Mouse (Mus musculus) right cerebral cortex, postnatal 36 days (tissue): ENCODE measurements around the gene Npepps.
A peak's percentile ranks its signal among the peaks of the same experiment; 100 is the strongest.
"Not testable (repeated sequence)": the region's sequence is repeated elsewhere in the genome, so short reads cannot be mapped to it uniquely, and the experiment has no call there.

ENCODE experiments used
- DNase-seq, 2 experiments: peaks; one replicate each; pipeline ENCODE4 v3.0.0; 2022; ENCODE audit warnings: low spot score in 2 of 2, mixed read lengths in 1 of 2

Npepps gene

DNA sequence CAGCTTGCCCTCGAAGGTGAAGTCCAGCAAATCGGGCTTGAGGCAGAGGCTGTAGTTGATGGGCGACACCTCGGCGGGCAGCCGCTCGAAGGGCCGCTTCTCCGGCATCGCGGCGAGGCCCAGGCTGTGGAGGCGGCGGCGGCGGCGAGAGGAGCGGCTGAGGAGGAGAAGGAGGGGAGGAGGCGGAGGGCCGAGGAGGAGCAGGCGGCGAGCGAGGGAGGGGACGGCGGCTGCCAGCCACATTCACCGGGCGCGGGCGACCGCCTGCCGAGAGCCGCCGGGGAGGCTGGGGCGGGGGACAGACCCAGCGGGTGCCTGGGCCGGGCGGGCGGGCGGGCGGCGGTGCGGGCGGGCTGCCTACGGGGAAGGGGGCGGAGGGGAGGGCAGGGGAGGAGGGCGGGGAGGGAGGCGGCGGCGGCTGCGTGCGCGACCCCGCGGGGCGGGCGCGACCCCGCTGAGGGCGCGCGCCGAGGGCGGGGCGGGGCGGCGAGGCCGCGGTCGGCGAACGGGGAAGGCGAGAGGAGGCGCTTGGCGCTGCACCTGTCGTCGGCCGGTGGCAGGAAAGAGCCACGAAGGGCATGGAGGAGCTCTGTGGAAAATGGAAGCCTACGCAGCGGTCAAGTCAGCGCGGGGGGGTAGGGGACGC lies at the start of gene Npepps:
TSS of gene Npepps (minus strand) at position 423 of the 646 bp plus-strand sequence.
- peak; percentile 40 to 43 for DNase-seq

GRCm38 (mm10) chr11:97328148-97328547 lies 47.7 kb upstream of the Npepps start:
- peak in 1 of 2 experiments; percentile 28 for DNase-seq

- no peak for DNase-seq
These were observed 44.8 kb upstream of the Npepps start for GRCm38 (mm10) chr11:97325224-97325623.

DNA sequence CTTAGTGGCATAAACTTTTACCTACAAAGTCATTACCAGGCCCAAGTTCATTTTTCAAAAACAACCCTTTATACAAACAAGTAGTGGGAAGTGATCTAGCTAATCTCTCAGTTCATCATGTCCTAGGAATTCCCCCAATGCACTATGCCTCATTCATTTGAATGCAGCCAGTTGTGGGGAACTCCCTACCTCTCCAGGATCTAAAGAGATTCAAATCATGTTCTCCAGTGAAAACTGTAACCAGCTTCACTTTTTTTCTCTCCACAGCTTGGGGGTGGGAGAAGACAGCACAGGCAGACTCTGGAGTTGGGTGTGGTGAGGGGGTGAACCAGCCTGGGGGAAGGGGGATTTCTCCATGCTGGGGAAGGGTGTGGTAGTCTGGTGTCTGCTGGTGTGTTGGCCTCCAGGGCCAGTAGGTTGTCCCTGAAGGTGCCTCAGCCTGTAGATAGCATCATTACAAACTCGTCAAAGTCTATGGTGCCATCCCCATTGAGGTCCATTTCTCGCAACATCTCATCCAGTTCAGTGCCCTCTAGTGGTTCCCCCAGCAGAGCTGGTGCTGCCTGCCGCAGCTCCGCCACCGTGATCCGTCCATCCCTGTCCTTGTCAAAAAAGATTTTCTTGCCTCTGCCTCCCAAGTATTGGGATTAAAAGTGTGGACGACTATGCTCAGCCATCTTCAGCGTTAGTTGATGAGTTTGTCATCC lies 41.6 kb upstream of the Npepps start:
- DNase-seq: not testable (repeated sequence)

DNA sequence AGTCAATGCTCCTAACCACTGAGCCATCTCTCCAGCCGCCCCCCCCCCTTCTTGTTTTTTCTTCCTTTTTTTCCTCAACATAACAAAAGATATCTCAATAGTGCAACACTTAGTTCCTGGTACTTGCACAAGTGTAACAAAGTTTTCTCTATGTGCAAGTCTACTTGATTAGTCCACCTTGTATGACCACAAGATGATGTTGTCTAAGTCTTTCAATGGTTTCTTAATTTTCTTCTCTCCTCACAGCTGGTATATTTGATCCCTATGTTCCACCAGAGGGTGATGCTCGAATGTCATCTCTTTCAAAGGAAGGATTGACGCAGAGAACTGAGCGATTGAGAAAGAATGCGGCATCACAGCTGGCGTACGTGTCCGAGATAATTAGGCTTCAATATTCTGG lies 40.8 kb upstream of the Npepps start:
- DNase-seq: no peak

DNA sequence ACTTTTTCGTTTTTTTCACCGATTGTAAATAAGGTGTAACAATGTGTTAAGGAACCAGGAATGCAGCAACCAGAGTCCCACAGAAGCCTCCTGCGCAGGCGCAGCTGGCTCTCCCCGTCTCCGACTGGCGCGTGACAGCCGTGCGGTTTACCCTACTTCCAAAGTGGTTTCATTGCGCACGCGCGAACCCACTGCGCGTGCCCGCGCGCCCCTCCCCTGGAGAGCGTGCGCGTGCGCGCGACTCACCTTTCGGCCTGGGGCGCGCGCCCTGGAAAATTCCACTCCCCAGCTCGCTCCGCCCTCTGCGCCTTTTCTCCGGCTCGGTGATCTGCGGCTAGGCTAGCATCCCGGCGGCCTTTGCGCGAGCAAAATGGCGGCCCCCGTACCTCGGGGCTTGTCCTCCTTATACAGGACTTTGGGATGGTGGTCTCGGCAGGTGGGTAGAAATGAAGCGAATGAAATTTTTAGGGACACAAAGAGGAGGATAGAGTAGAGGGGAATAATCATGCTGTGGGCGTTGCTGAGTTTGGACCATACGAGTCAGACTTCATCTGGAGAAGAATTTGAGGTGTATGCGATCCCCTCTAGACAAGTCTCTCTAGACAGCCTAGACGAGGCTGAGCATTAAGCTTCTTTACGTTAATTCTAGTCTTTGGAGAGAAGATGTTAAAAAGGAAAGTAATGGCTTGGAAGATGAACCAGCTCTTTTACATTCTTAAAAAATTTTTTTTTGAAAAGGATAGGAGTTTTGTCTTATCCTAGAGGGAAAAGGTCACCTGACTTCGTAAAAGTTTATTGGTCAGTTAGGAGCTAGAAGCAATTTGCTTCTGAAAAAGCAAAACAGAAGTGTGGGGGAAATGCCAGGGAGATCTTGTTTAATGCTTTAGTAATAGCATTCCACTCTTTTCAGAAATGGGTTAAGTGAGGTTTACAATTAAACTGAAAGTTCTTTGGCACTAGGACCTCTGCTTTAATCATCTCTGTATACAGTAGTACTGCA lies 35.4 kb upstream of the Npepps start, which contains the start of gene Mrpl45:
TSS of gene Mrpl45 (plus strand) at position 213 of the 1,000 bp plus-strand sequence.
- peak; percentile 97 to 98 for DNase-seq

- DNase-seq: no peak
These were observed 34.5 kb upstream of the Npepps start for GRCm38 (mm10) chr11:97314751-97315503.

DNA sequence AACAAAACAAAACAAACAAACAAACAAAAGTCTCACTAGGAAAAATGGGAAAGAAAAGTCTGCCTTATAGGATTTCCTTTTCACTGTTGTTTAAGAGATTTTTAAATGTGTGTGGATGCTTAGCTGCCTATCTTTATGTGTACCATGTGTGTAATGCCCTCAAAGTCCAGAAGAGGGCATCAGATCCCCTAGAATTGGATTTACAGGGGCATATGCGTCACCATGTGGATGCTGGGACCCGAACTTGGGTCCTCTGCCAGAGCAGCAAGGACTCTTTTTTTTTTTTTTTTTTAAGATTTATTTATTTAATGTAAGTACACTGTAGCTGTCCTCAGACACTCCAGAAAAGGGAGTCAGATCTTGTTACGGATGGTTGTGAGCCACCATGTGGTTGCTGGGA lies 33.7 kb upstream of the Npepps start:
- DNase-seq: no peak

GRCm38 (mm10) chr11:97312871-97313270 lies 32.4 kb upstream of the Npepps start:
- DNase-seq: not testable (repeated sequence)

DNA sequence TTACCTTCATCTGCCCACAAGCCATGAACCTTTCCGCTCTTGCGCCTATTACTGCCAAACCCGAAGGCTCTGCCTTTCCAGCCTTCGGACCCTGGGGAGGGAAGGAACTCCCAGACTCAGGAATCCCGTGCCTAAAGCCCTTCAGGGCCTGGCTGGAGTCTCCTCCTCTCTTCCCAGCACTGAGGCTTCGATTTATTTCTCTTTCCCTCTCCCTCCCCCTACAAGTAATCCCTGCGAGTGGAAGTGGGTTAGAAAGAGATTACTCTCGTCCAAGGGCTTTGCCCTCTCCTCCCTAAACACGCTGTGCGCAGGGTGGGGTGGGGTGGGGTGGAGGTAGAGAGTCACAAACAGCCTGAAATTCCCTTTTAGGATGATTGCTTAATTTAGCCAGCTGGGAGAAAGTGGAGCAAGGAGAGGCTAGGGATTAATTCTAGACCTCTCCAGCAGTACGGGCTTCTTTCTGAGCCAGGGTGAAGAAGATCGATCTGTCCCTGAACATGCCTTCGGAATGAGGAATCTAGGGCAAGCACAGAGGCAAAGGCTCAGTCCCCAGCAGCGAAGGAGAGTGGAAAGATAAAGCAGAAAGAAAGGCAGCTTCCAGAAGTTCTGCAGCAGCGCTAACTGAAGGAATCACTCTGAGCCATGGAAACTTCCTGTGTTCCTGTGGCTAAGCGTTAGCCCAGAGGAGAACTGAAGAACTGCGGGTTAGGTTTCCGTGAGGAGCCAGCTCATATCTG lies 30.6 kb upstream of the Npepps start:
- no peak for DNase-seq

GRCm38 (mm10) chr11:97309911-97310571 lies 29.6 kb upstream of the Npepps start:
- peak; percentile 54 to 66 for DNase-seq

- DNase-seq: no peak
These were observed 29.0 kb upstream of the Npepps start for GRCm38 (mm10) chr11:97309451-97309836.

DNA sequence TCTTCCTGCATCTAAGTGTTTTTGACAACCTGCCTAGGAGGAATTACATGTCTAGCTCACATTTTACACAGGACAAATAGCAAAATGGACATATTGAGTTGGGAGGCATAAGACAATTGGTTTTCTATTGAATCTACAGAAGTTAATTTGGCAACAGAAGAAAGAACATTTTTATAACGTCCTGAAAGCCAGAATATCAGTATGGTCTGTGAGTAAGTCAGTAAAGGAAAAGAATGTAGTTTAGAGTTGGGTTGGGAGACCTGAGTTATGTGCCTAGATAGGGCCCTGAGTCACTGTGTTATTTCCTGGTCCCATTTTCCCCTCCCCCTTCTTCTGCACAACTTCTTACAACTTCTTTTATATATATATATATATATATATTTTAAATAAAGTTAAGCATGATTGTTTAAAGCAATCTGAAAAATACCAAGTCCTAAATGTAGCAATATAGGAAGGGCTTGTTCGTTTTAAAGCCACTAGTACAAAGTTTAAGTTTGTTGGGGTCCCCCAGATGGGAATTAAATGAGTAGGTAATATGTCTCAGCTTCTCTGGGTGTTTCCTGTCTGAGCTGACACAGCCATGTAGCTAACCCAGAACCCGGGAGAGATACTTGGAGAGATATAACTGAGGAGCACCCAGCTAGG lies 28.5 kb upstream of the Npepps start:
- DNase-seq: no peak

GRCm38 (mm10) chr11:97307294-97308069 lies 27.0 kb upstream of the Npepps start:
- DNase-seq: no peak

DNA sequence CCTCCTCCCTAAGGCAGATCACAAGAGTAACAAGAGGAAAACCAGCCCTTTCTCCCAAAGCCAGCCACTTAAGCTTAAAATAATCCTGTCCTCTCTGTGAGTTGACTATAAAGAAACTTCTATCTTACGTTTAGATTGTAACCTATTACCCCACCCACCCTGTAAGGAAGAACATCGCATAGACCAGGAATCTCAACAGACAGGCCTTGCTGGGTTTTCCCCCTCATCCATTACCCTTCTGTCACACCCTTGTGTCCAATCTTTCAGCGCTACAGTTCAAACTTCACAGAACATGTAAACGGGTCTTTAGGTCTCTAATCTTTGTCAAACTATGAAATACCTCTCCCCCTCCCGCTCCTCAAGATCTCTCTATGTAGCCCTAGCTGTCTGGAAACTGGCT lies 24.2 kb upstream of the Npepps start:
- no peak for DNase-seq

DNA sequence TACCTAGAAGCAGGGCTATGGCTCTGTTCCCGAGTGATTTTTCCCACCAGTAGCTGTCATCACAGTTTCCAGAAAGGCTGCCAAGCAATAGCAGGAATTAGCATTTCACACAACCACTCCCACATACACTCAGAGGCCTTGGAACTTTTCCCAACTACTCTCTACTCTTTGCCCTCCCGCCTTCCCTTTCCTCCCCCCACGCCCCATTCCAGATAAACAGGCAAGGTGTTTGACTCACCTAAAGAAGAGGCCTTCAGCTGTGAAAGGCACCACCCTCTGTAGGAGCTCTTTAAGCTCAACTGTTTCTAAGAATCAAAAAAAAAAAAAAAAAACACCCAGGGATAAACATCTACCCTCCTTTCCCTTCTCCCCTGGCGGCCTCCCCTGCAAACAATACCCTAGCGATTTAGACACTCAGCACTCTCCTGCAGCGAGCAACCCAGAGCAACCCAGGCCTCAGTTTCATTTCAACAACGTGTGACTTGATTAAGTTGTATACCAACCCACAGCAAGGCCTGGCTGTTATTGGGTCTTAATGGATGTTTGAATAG lies 21.9 kb upstream of the Npepps start:
- peak in 1 of 2 experiments; percentile 30 for DNase-seq

GRCm38 (mm10) chr11:97301406-97301805 lies 21.0 kb upstream of the Npepps start:
- DNase-seq: no peak

- no peak for DNase-seq
These were observed 19.5 kb upstream of the Npepps start for GRCm38 (mm10) chr11:97299939-97300338.
